Mouse (Mus musculus): ENCODE results near the gene Tagln. TPM values are rescaled to one million over a fixed set of nuclear protein-coding genes. Genes with fewer than 3 reads are reported as not detected.

The Tagln gene
- polyA plus RNA-seq, 1 experiment from 2014 or later = 1,168 TPM

DNA sequence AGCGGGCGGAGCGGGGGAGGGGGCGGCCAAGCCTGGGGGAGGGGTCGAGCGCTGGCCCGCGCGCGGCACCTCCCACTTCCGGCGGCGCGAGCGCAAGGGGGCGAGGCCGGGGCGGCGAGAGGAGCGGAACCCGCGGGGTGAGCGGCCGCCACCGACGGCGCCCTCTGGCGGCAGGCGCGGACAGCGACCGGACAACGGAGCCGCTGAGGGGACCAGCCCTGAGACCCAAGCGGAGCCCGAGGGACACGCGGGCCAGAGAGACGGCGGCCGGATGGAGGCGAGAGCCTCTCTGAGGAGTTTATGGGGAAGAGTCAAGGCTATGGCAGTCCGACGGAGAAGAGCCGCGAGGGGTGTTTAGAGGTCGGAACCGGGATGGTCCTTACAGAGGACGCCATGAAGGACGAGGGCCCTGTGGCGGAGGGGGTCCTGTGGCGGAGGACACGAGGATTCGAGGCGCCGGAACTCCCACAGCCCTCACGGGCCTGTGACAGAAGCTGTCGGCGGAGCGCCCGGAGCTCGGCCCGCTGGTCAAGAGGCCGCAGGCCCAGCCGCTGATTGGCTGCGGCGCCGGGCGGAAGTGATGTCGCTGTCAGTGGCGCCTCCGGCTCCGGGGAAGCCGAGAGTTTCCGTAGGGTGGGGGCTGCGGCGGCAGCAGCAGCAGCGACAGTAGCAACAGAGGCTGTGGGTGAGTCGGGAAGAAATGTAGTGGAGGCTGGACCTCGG lies 29.3 kb downstream of the Tagln start, which contains the start of the genes Pcsk7 and Rnf214:
TSS of gene Pcsk7 (plus strand) at position 143 of the 723 bp plus-strand sequence.
TSS of gene Rnf214 (minus strand) at position 557 of the 723 bp plus-strand sequence.
- Histone ChIP-seq H3K4me3 (ENCODE audit: low read depth, low read length) (peak within 1 kb of the TSS; percentile 89), H3K9me3 (ENCODE audit: control insufficient read depth, low read length) (no peaks in the 10 kb centered on the region), H3K36me3 (ENCODE audit: control insufficient read depth, insufficient read depth, low read length) (peaks cover 9% of the 10 kb centered on the region), H3K9ac (ENCODE audit: low read length) (peak within 1 kb of the TSS; percentile 94), H3K4me1 (replicated peaks; ENCODE audit: control insufficient read depth, insufficient read depth) (no peaks in the 10 kb centered on the region; the same call in 1 of the 2 replicates), H3K27me3 (ENCODE audit: control insufficient read depth, insufficient read depth, low read length) (no peaks in the 10 kb centered on the region), H3K27ac (replicated peaks) (peak within 1 kb of the TSS; percentile 99), H3K4me2 (replicated peaks; ENCODE audit: low read depth) (peak within 1 kb of the TSS; percentile 80)
- DNase-seq (ENCODE audit: low spot score) = peak; percentile 92
- peak; percentile 81 for TF ChIP-seq CTCF (IDR thresholded peaks at IDR 0.05; ENCODE audit: low read depth)
- no peak for TF ChIP-seq EP300 (optimal IDR thresholded peaks at IDR 0.05)
- WGBS = under 1% methylated on average over 70 of the region's 80 CpGs
- peak; percentile 88 for ATAC-seq (ENCODE audit: low FRiP score, low TSS enrichment)

DNA sequence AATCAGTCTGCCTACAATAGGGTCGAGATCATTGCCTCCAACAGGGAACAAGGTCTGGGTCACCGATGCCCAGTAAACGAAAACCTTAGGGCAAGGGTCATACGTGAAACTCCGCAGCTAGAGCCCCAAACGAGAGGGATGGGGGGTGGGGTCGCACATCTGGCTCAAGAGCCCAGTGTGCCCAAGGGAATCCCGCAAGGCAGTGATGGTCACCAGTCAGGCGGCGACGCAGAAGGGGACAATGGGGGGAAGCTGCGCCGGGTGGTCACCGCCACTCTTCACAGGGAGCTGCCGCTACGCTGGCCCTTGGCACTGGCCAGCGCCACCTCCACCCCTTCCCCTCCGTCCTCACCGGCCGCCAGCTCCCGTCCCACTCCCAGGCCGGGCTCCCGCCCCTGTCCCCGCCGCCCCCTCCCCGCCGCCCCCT lies 30.0 kb downstream of the Tagln start:
- DNase-seq (ENCODE audit: low spot score) (no peak), ATAC-seq (ENCODE audit: low FRiP score, low TSS enrichment) (peak; percentile 16)
- Histone ChIP-seq H3K9ac (ENCODE audit: low read length) (peak overlapping the region; percentile 94), H3K36me3 (ENCODE audit: control insufficient read depth, insufficient read depth, low read length) (peaks cover 4% of the 10 kb centered on the region; the same call in 1 of the 2 replicates), H3K4me3 (ENCODE audit: low read depth, low read length) (peak overlapping the region; percentile 89), H3K4me1 (replicated peaks; ENCODE audit: control insufficient read depth, insufficient read depth) (no peaks in the 10 kb centered on the region; the same call in 1 of the 2 replicates), H3K27me3 (ENCODE audit: control insufficient read depth, insufficient read depth, low read length) (no peaks in the 10 kb centered on the region), H3K4me2 (replicated peaks; ENCODE audit: low read depth) (peak overlapping the region; percentile 80), H3K27ac (replicated peaks) (peak overlapping the region; percentile 99), H3K9me3 (ENCODE audit: control insufficient read depth, low read length) (no peaks in the 10 kb centered on the region)
- 1% methylated on average over 19 of the region's 27 CpGs for WGBS
- TF ChIP-seq EP300 (optimal IDR thresholded peaks at IDR 0.05) (no peak), CTCF (IDR thresholded peaks at IDR 0.05; ENCODE audit: low read depth) (no peak)

DNA sequence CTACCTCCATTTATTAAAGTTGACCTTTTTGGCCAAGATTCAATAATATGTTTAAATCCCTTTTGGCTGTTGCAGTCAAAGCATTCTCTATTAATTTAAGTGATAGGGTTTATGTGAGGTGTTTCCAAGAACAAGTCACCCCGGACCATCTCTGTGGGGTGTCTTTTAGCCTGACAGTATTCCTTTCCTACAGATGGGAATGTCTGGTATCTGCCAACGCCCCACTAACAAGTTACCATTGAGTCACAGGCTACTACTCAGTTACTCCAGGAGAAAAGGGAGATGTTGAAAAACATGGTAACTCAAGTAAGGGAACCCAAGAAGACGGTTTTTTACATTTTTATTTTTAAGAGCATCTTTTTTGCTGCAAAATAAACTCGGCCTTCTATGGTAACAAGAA lies 30.7 kb downstream of the Tagln start:
- peak overlapping the region; percentile 94; the same call in 1 of the 2 replicates for H3K9ac ChIP-seq (ENCODE audit: low read length)
- WGBS = 54% methylated on average over 4 of the region's 4 CpGs
- DNase-seq (ENCODE audit: low spot score) (no peak), ATAC-seq (ENCODE audit: low FRiP score, low TSS enrichment) (no peak)
- peak overlapping the region; percentile 80 for H3K4me2 ChIP-seq (replicated peaks; ENCODE audit: low read depth)
- TF ChIP-seq CTCF (IDR thresholded peaks at IDR 0.05; ENCODE audit: low read depth) = no peak
- no peak for TF ChIP-seq EP300 (optimal IDR thresholded peaks at IDR 0.05)
- peaks cover 4% of the 10 kb centered on the region; the same call in 1 of the 2 replicates for H3K36me3 ChIP-seq (ENCODE audit: control insufficient read depth, insufficient read depth, low read length)
- peak overlapping the region; percentile 89 for H3K4me3 ChIP-seq (ENCODE audit: low read depth, low read length)
- no peaks in the 10 kb centered on the region; the same call in 1 of the 2 replicates for H3K4me1 ChIP-seq (replicated peaks; ENCODE audit: control insufficient read depth, insufficient read depth)
- no peaks in the 10 kb centered on the region for H3K9me3 ChIP-seq (ENCODE audit: control insufficient read depth, low read length)
- no peak overlapping the region for H3K27ac ChIP-seq (replicated peaks)
- H3K27me3 ChIP-seq (ENCODE audit: control insufficient read depth, insufficient read depth, low read length) = no peaks in the 10 kb centered on the region

DNA sequence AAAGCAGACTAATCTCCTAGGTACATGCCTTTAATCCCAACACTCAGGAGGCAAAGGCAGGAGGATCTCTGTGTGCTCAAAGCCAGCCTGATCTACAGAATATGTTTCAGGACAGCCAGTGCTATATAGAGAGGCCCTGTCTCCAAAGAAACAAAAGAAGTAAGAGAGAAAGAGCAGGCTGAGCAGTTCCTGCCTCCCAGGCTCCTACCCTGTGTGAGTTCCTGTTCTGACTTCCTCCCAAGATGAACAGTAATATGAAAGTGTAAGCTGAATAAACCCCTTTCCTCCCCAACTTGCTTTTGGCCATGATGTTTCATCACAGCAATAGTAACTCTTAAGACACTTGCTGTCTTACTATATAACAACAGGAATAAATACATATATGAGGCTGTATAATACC lies 42.2 kb downstream of the Tagln start:
- DNase-seq (ENCODE audit: low spot score) = no peak
- peaks cover 24% of the 10 kb centered on the region for H3K36me3 ChIP-seq (ENCODE audit: control insufficient read depth, insufficient read depth, low read length)

More for the DNA sequence above, 42.2 kb downstream of the Tagln start:
- TF ChIP-seq CTCF (IDR thresholded peaks at IDR 0.05; ENCODE audit: low read depth) (no peak), EP300 (optimal IDR thresholded peaks at IDR 0.05) (no peak)
- ATAC-seq (ENCODE audit: low FRiP score, low TSS enrichment) = no peak
- H3K9ac ChIP-seq (ENCODE audit: low read length) = no peak overlapping the region
- no peaks in the 10 kb centered on the region for H3K9me3 ChIP-seq (ENCODE audit: control insufficient read depth, low read length)
- H3K4me2 ChIP-seq (replicated peaks; ENCODE audit: low read depth) = no peak overlapping the region
- no peak overlapping the region for H3K27ac ChIP-seq (replicated peaks)
- no peaks in the 10 kb centered on the region for H3K4me1 ChIP-seq (replicated peaks; ENCODE audit: control insufficient read depth, insufficient read depth)
- H3K4me3 ChIP-seq (ENCODE audit: low read depth, low read length) = no peak overlapping the region
- no peaks in the 10 kb centered on the region for H3K27me3 ChIP-seq (ENCODE audit: control insufficient read depth, insufficient read depth, low read length)

Small RNAs within 50 kb of the gene (microRNA-seq; reads per million reads assigned to microRNA genes)
- gene Mir7087 = not detected

Other genes with a start within 250 kb of the Tagln start
- 12.9 TPM in 2 replicates for gene Cep164, start 107.4 kb downstream of the Tagln start, polyA plus RNA-seq (2015; fragmentation: Nextera tagmentation; extraction: Ambion mirVana)
- 12.8 and 13.3 TPM in 2 replicates for gene Bace1, start 97.5 kb downstream of the Tagln start, polyA plus RNA-seq (2015; fragmentation: Nextera tagmentation; extraction: Ambion mirVana)
- gene Pcsk7, start 29.6 kb downstream of the Tagln start, polyA plus RNA-seq (2015; fragmentation: Nextera tagmentation; extraction: Ambion mirVana) = 17.8 and 19.7 TPM in 2 replicates
- 18.9 and 22.3 TPM in 2 replicates for gene Rnf214, start 29.1 kb downstream of the Tagln start, polyA plus RNA-seq (2015; fragmentation: Nextera tagmentation; extraction: Ambion mirVana)
- gene Sidt2, start 19.2 kb upstream of the Tagln start, polyA plus RNA-seq (2015; fragmentation: Nextera tagmentation; extraction: Ambion mirVana) = 41.0 and 46.1 TPM in 2 replicates
- 70.8 and 79.0 TPM in 2 replicates for gene Pafah1b2, start 76.6 kb upstream of the Tagln start, polyA plus RNA-seq (2015; fragmentation: Nextera tagmentation; extraction: Ambion mirVana)
- 6.6 and 6.8 TPM in 2 replicates for gene Sik3, start 76.8 kb upstream of the Tagln start, polyA plus RNA-seq (2015; fragmentation: Nextera tagmentation; extraction: Ambion mirVana)

Data from stomach, postnatal 0 days (tissue).